Mouse (Mus musculus) kidney, postnatal 25 days (tissue): ENCODE measurements at regions not wholly inside any gene's neighbourhood (a gene's known extent, or its start where the extent isn't known, plus 50 kb on each side); places are given as distances from the start of the nearest gene placed in this dataset.
"Not testable (repeated sequence)": the region's sequence is repeated elsewhere in the genome, so short reads cannot be mapped to it uniquely, and the experiment has no call there.

ENCODE experiments used
- DNase-seq, 2 experiments: peaks; one replicate each; pipeline ENCODE4 v3.0.0; 2021; ENCODE audit warnings: mixed read lengths in 2 of 2

DNA sequence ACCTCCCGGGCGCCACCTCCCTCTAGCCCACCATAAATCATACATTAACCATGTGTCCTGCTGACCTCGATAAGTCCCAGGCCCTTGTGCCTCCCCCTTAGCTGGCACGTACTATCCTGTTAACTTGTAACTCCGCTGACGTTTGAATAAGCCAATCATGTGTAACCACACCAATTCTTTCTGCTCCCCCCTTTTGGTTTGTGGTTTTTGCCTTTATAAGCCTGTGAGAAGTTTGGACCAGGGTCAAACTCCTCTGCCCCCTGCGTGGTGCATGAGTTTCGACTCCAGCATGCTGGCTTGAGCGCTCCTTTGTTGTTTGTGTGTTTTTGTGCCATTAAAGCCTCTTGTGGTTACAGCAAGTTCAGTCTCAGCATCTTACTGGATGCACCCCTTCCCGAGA, 138.4 kb upstream of the Samt2 start:
- DNase-seq = peak; percentile 27 to 58

DNA sequence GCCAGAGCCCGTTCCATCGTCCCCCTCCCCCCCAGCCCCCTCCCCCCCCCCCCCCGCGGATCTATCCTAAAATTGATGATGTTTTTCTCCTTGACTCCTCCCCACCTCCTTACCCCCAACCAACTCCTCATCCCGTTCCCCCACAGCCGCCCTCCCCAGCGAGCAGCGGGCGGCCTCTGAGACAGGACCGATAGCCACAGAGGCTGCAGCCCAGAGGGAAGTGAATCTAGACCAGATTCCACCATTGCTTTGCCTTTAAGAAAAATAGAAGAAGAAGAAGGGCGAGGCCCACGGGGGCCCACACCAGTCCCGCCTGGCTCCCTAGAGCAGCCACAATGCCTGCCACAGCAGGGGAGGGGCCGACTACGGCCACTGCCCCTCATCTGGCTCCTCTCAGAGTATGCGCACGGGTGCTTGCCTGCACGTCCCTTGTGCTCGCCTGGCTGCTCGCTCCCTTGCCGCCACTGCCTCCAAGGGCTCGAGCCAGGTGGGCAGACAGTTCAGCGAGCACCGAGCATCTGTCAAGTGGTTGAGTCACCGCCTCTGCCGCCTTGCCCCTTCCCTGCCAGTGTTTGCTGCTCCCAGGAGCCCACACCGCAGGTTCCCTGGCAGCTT, 134.6 kb upstream of the Samt2 start:
- peak; percentile 4 to 37 for DNase-seq

DNA sequence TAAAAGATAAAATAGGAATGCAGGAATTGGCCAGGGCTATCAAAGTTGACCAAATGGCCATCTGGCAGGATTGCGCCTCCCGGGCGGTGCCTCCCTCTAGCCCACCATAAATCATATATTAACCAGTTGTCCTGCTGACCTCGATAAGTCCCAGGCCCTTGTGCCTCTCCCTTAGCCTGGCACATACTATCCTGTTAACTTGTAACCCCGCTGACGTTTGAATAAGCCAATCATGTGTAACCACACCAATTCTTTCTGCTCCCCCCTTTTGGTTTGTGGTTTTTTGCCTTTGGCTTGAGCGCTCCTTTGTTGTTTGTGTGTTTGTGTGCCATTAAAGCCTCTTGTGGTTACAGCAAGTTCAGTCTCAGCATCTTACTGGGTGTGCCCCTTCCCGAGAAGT, 133.4 kb upstream of the Samt2 start:
- DNase-seq = peak in 1 of 2 experiments; percentile 2

DNA sequence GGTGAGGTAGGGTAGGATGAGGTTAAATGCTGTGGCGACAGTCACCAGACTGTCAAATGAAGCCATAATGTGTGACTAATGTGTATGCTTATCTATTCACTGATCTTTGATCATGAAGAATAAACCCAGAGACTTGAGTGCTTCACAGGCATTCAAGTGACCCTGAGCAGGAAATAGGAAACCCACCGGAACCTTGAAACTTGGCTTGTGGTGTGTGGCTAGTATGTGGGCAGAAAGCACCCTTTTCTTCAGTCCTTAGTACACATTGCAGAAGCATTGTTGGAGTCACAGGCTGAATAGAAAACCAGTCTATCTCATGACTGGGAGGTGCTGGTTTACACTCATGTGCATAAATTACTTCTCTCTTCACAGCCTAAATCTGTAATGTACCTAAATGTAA, 91.4 kb upstream of the Samt2 start:
- not testable (repeated sequence) for DNase-seq
